Mouse (Mus musculus) stomach, embryonic 15.5 days (tissue): ENCODE measurements around the gene Ccno. TPM values are rescaled to one million over a fixed set of nuclear protein-coding genes. Genes with fewer than 3 reads are reported as not detected.
"Not testable (repeated sequence)": the region's sequence is repeated elsewhere in the genome, so short reads cannot be mapped to it uniquely, and the experiment has no call there.

Source experiments
- ATAC-seq: fragments of 200-750 bp; cut with Nextera tagmentation; 2 replicates; pipeline ENCODE4 v1.8.0; 2017; ENCODE audit warnings: low read depth, moderate number of reproducible peaks, moderate TSS enrichment; ENCODE audit not compliant: insufficient read depth, low FRiP score
- H3K27ac ChIP-seq: fragments of 300-500 bp; sonication (generic); 2 replicates; pipeline ENCODE4 v1.5.1; 2015; ENCODE audit warnings: mild to moderate bottlenecking, inconsistent platforms
- H3K27me3 ChIP-seq: fragments of 300-500 bp; sonication (generic); replicated peaks from 2 replicates; pipeline ENCODE4 v1.6.1; 2015; ENCODE audit warnings: inconsistent platforms
- H3K36me3 ChIP-seq: fragments of 300-500 bp; sonication (generic); 2 replicates; pipeline ENCODE4 v1.6.1; 2015; ENCODE audit warnings: inconsistent platforms
- H3K4me1 ChIP-seq: fragments of 300-500 bp; sonication (generic); 2 replicates; pipeline ENCODE4 v1.6.1; 2015; ENCODE audit warnings: inconsistent platforms
- H3K4me2 ChIP-seq: fragments of 300-500 bp; sonication (generic); 2 replicates; pipeline ENCODE4 v1.6.1; 2015; ENCODE audit warnings: mild to moderate bottlenecking, inconsistent platforms
- H3K4me3 ChIP-seq: fragments of 300-500 bp; sonication (generic); replicated peaks from 2 replicates; pipeline ENCODE4 v1.5.1; 2015; ENCODE audit warnings: inconsistent platforms
- H3K9ac ChIP-seq: fragments of 300-500 bp; sonication (generic); 2 replicates; pipeline ENCODE4 v1.6.1; 2015; ENCODE audit warnings: inconsistent platforms
- H3K9me3 ChIP-seq: fragments of 300-500 bp; sonication (generic); 2 replicates; pipeline ENCODE4 v1.6.1; 2016; ENCODE audit warnings: inconsistent platforms
- WGBS: fragments of 180-500 bp; shearing (Covaris S2); methylation state at CpG from one replicate; pipeline ENCODE4 v1.1.7; 2015; 5-methylcytosine and 5-hydroxymethylcytosine counted together
- polyA plus RNA-seq: library from polyadenylated mRNA; unstranded; fragments of >200 nt; fragmentation: Nextera tagmentation; extraction: Ambion mirVana; gene quantifications from 2 replicates; pipeline ENCODE4 v1.2.1, GENCODE M21; 2015

Gene Ccno
- polyA plus RNA-seq, 1 experiment from 2014 or later, result 0.50 TPM

DNA sequence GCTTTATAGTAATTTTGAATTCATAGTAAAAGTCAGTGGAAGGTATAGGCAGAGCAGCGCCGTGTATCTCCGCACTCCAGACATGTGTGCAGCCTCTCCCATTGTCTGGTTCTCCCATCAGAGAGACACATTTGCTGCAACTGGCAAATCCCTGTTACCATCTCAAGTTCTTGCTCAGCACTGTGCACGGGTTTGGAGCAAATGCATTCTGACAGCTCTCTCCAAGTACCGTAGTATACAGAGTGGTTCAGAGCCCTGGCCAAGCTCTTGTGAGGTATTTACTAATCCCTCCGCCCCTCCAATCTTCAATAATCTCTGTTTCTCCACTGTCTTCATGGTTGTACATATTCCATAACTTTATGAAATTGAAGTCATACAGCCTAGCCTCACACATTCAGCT is 25.1 kb downstream of the Ccno start:
- Histone ChIP-seq H3K9me3 (no peaks in the 10 kb centered on the region), H3K4me2 (peak overlapping the region; percentile 50), H3K4me3 (no peak overlapping the region), H3K4me1 (no peaks in the 10 kb centered on the region), H3K36me3 (no peaks in the 10 kb centered on the region), H3K27me3 (no peaks in the 10 kb centered on the region), H3K27ac (no peak overlapping the region), H3K9ac (no peak overlapping the region)
- ATAC-seq, result no peak
- WGBS, result 71% methylated on average over 6 of the region's 6 CpGs

DNA sequence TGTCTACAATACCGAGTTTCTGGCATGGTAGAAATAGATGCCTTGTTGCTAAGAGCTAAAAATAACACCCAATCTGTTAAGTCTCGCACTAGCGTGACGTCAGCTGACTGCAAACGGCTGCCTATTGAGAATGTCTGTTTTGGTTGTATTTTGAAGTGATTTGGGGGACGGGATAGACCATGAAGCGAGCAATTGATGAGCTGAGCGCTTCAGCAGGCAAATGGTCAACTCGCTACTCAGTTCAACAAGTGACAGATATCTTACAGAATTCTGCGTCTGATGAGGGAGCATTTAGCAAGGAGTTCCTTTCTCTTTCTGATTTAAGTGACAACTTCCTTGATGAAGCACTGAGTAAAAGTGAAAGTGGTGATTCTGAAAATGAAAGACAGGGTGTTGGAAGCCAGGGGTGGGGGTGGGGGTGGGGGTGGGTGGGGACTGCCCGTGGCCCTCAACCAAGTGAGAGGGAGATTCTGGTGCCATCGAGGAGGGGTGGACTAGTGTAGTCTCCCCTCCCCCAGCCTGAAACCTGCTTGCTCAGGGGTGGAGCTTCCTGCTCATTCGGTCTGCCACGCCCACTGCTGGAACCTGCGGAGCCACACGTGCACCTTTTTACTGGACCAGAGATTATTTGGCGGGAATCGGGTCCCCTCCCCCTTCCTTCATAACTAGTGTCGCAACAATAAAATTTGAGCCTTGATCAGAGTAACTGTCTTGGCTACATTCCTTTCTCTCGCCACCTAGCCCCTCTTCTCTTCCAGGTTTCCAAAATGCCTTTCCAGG is 25.8 kb downstream of the Ccno start:
- H3K36me3 ChIP-seq, H3K27ac ChIP-seq, H3K27me3 ChIP-seq, H3K9me3 ChIP-seq, H3K9ac ChIP-seq, ATAC-seq, H3K4me1 ChIP-seq: not testable (repeated sequence)
- 39% methylated on average over 20 of the region's 20 CpGs for WGBS
- Histone ChIP-seq H3K4me2 (peak overlapping the region; percentile 50), H3K4me3 (peak overlapping the region; percentile 29)

DNA sequence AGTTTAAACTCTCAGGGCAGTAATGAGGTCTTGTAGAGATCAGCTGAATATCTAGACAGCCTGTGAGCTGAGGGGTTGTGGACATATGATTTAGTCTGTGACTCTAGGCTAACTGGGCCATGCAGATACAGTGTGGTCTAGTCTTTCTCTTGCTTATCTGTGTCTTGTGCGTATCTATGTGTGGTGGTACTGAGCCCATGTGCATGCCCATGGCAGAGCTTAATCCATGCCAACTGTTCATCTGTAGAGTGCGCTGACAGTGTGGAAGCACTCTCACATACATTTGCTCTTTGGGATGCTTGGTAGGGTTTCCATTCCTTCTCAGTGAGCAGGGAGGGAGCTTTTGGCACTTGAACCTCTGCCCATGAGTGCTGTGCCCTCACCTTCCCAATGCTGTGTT is 33.9 kb downstream of the Ccno start:
- Histone ChIP-seq H3K9me3 (no peaks in the 10 kb centered on the region), H3K4me1 (no peaks in the 10 kb centered on the region), H3K4me2 (no peak overlapping the region), H3K4me3 (no peak overlapping the region), H3K27ac (no peak overlapping the region), H3K36me3 (no peaks in the 10 kb centered on the region), H3K27me3 (no peaks in the 10 kb centered on the region), H3K9ac (no peak overlapping the region)
- ATAC-seq, result no peak; the same call in 1 of the 2 replicates
- WGBS, result 85% methylated on average over 2 of the region's 2 CpGs

DNA sequence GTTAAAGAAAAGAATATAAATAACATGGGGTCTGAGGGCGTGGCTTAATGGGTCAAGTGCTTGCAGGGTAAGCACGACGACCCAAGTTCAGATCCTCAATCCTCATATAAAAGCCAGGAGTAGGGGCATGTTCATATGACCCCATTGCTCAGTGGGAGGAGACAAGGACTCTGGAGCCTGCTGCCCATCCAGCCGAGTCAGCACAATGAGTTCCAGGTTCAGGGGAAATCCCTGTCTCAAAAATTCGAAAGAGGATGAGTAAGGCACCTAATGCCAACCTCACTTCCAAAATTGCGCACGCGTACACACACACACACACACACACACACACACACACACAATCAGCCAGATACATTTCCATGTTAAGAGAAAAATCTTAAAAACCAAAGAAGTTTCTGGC is 34.9 kb downstream of the Ccno start:
- H3K4me1 ChIP-seq, result no peaks in the 10 kb centered on the region
- H3K27ac ChIP-seq, result no peak overlapping the region
- no peaks in the 10 kb centered on the region for H3K9me3 ChIP-seq
- no peak overlapping the region for H3K4me3 ChIP-seq
- no peak for ATAC-seq
- H3K4me2 ChIP-seq, result no peak overlapping the region
- WGBS, result 71% methylated on average over 8 of the region's 8 CpGs
- no peaks in the 10 kb centered on the region for H3K36me3 ChIP-seq
- H3K9ac ChIP-seq, result no peak overlapping the region
- H3K27me3 ChIP-seq, result no peaks in the 10 kb centered on the region

DNA sequence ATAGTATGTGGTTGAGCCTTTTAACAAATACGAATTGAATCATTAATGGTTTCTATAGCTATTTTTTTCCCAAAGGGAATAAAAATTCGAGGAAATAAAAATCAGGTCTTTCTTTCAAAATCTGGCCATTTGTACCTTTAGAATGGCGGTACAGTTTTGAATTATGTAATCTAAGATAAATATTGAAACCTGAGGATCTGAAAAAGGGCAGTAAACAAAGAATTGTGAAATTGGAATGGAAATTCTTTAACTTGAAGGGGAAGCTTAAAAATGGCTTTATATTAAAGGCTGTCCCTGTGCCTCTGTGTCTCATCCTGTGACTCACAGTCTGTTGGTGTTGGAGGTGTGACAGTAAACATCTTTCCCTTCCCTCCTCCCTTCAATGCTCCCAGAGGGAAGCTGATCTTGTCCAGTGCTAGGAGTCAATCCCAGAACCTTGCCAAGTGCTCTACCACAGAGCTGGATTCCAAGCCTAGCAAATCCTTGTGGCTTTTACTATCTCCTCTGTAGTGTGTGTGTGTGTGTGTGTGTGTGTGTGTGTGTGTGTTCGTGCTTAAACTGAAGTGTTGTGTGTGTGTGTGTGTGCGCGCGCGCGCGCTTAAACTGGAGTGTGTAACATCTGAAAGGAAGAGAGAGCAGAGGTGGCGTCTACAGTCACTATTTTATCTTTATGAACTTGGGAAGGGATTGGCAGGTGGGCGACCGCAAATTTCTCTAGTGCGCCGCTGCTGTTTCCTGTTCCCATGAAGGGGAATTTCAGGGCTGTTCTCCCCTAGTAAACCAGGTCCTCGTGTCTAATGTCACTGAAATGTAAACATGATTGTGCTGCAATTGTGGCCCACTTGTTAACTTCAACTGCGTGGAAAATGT is 35.9 kb downstream of the Ccno start:
- 66% methylated on average over 17 of the region's 17 CpGs for WGBS
- Histone ChIP-seq H3K27me3 (no peaks in the 10 kb centered on the region), H3K27ac (no peak overlapping the region), H3K36me3 (no peaks in the 10 kb centered on the region), H3K4me1 (no peaks in the 10 kb centered on the region), H3K4me3 (no peak overlapping the region), H3K4me2 (no peak overlapping the region), H3K9me3 (no peaks in the 10 kb centered on the region), H3K9ac (no peak overlapping the region)
- no peak for ATAC-seq

DNA sequence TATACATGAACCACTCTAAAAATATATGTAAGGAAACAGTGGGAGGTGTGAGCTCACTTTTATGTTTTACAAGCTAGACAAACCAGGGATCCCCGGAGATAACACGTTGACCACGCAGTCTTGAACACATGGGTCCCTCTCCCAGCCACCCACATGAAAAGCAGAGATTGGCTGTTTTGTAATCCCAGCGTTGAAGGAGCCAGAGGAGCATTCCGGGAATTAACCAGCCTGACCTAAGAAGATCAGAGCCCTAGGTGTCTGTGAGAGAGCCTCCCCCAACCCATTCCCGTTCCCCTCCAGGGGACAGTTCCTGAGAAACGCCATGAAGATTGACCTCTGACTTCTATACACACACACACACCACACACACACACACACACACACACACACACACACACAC is 43.7 kb downstream of the Ccno start:
- Histone ChIP-seq H3K4me1 (peaks cover 14% of the 10 kb centered on the region; the same call in 1 of the 2 replicates), H3K27ac (no peak overlapping the region), H3K27me3 (peaks cover 31% of the 10 kb centered on the region), H3K9me3 (no peaks in the 10 kb centered on the region), H3K4me3 (peak overlapping the region; percentile 49), H3K9ac (no peak overlapping the region), H3K36me3 (no peaks in the 10 kb centered on the region), H3K4me2 (peak overlapping the region; percentile 92)
- 2% methylated on average over 7 of the region's 7 CpGs for WGBS
- no peak for ATAC-seq

DNA sequence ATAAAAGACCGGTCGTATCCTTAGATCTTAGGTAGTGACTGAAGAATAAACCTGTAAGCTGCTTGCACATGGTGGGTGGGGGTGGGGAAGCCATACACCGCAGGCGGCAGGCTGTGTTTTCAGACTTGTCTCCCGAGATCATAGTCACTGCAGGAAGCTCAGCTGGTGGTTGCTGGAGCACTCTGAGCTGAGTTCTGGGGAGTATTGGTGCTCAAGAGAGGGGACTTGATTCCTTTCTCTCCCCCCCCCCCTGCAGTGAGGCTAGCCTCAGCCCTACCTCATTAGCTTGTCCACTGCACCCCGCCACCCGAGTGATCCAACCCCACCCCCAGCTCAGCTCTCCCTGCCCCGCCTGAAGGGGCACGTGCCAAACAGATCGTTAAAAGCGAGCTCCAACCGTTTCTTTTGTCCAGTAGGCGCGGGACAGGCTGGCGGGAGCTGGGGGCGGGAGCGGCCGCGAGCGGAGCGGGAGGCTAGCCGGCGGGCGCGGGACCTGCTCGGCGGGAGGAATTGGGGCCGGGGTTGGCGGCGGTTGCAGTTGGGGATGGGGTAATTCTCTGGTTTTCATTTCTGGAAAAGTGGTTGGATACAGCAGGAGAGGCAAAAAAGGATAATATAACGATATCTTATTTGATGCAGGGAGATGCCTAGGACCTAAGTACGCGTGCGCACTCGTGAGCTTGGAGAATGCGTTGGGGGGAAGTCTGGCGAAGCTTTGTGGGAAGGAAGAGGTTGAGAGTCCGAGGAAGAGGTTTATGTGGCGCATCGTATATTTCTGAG is 44.4 kb downstream of the Ccno start:
- WGBS, result under 1% methylated on average over 40 of the region's 40 CpGs

DNA sequence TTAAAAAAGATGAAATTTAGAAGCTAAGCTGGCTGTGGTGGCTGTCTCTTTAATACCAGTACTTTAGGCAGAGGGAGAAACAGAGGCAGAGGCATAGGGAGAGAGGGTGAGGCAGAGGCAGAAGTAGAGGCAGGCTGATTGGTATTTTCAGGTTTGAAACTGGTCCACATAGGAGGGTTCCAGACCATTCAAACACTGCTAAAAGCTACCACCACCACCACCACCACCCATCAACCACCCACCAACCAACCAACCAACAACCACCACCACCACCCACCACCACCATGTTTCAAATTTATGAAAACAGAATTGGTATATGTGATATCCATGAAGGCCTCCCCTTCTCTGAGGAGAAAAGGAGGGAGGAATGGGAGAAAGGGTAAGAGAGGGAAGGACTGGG is 45.2 kb downstream of the Ccno start:
- Histone ChIP-seq H3K4me2 (no peak overlapping the region), H3K4me3 (no peak overlapping the region), H3K27ac (no peak overlapping the region), H3K27me3 (peaks cover 31% of the 10 kb centered on the region), H3K36me3 (no peaks in the 10 kb centered on the region), H3K9ac (no peak overlapping the region), H3K9me3 (no peaks in the 10 kb centered on the region), H3K4me1 (peaks cover 14% of the 10 kb centered on the region; the same call in 1 of the 2 replicates)
- ATAC-seq, result no peak

More for the DNA sequence above, 44.4 kb downstream of the Ccno start:
- Histone ChIP-seq H3K27ac (no peak overlapping the region), H3K4me1 (peaks cover 14% of the 10 kb centered on the region; the same call in 1 of the 2 replicates), H3K4me2 (peak overlapping the region; percentile 92), H3K4me3 (peak overlapping the region; percentile 49), H3K36me3 (no peaks in the 10 kb centered on the region), H3K9me3 (no peaks in the 10 kb centered on the region), H3K27me3 (peaks cover 31% of the 10 kb centered on the region), H3K9ac (peak overlapping the region; percentile 31; the same call in 1 of the 2 replicates)
- no peak for ATAC-seq

DNA sequence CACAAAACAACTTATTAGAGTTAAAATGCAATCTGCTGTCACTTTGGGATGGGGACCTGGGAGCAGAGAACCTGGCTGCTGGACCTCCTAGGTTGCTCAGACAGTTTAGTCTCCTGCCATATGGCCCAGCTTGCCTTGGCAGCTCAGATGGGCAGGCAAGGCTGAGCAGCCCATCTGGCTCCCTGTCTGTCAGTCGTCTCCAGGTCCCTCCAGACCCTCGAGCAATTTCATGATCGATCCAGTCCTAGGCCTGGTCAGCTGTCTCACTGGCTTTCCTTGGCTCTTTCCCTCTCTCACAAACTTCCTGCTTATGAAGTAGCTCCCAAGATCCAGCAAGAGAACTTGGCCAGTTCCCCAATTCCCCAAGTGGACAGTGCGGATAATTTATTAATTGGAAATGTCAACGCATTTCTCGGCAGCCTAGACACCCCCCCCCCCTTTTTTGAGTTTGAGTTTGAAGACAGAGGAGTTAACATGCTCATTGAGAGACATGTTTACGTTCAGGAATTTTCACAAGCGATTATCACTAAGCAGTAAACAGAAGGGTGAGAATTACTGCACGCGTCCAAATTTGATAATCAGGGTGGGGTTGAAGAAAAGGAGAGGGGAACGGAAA is 46.8 kb downstream of the Ccno start:
- no peak for ATAC-seq
- no peaks in the 10 kb centered on the region for H3K9me3 ChIP-seq
- peak overlapping the region; percentile 57 for H3K4me3 ChIP-seq
- H3K4me2 ChIP-seq, result peak overlapping the region; percentile 99
- peaks cover 31% of the 10 kb centered on the region for H3K27me3 ChIP-seq
- 4% methylated on average over 11 of the region's 11 CpGs for WGBS
- H3K4me1 ChIP-seq, result peaks cover 14% of the 10 kb centered on the region; the same call in 1 of the 2 replicates
- H3K27ac ChIP-seq, result no peak overlapping the region
- H3K9ac ChIP-seq, result no peak overlapping the region
- H3K36me3 ChIP-seq, result no peaks in the 10 kb centered on the region

DNA sequence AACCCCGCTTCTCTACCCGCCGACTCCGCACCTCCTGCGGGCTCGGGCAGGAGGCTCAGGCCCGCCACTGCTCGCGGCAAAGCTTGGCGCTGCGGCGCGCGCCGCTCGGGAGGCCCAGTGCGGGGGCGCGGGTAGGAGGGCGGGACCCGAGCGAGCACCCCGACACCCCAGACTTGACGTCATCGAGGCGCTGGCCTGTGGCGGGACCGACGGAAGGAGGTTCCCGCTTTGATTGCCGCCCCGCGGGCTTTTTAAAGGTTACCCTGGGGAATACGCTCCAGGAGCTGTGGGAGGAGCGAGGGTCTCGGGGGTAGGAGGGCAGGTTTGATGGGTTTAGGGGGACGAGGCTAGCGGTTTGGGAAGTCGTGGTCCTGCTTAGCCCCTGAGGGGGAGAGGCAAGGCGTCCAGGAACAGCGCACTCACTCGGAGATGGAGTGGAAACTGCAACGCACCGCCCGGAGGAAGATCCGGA is 47.4 kb downstream of the Ccno start, which contains the start of gene Cdc20b:
TSS of gene Cdc20b (plus strand) at position 162 of the 472 bp plus-strand sequence.
- Histone ChIP-seq H3K9ac (peak within 1 kb of the TSS; percentile 30; the same call in 1 of the 2 replicates), H3K4me1 (peaks cover 14% of the 10 kb centered on the region; the same call in 1 of the 2 replicates), H3K27ac (no peak within 1 kb of the TSS), H3K9me3 (no peaks in the 10 kb centered on the region), H3K36me3 (no peaks in the 10 kb centered on the region), H3K27me3 (peaks cover 31% of the 10 kb centered on the region), H3K4me2 (peak within 1 kb of the TSS; percentile 99), H3K4me3 (peak within 1 kb of the TSS; percentile 57)
- under 1% methylated on average over 46 of the region's 46 CpGs for WGBS
- peak; percentile 55; the same call in 1 of the 2 replicates for ATAC-seq

DNA sequence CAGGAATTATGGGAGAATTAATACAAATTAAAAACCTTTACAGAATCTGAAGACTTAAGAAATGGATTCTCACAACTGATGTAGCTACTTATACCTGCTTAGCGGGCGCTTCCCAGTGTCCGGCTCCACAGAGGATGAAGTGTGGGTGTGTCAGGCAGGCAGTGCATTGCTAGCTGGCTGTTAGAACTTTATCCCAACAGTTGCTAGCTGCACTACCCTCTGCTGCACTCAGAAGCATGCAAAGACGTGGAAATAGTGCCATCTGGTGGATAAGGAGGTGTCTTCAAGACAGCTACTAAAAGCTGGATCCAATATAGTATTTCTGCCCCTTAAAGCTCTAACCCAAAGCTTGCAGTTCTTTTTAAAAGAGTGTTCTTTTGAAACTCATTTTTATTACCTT is 48.2 kb downstream of the Ccno start:
- Histone ChIP-seq H3K27me3 (peaks cover 31% of the 10 kb centered on the region), H3K4me2 (peak overlapping the region; percentile 99), H3K27ac (no peak overlapping the region), H3K4me3 (peak overlapping the region; percentile 57; the same call in 1 of the 2 replicates), H3K4me1 (peaks cover 14% of the 10 kb centered on the region; the same call in 1 of the 2 replicates), H3K36me3 (no peaks in the 10 kb centered on the region), H3K9ac (no peak overlapping the region), H3K9me3 (no peaks in the 10 kb centered on the region)
- WGBS, result under 1% methylated on average over 4 of the region's 4 CpGs
- peak; percentile 84 for ATAC-seq
